Mouse (Mus musculus) intestine, postnatal 0 days (tissue): ENCODE measurements at regions not wholly inside any gene's neighbourhood (a gene's known extent, or its start where the extent isn't known, plus 50 kb on each side); places are given as distances from the start of the nearest gene placed in this dataset.

ENCODE experiments used
- ATAC-seq: fragments of 200-750 bp; cut with Nextera tagmentation; 2 replicates; pipeline ENCODE4 v1.8.0; 2017; ENCODE audit warnings: mild to moderate bottlenecking, moderate TSS enrichment, moderate library complexity
- H3K27ac ChIP-seq: fragments of 300-500 bp; sonication (generic); 2 replicates; pipeline ENCODE4 v1.5.1; 2014; ENCODE audit warnings: mild to moderate bottlenecking, low read depth, low read length, moderate library complexity
- H3K27me3 ChIP-seq: fragments of 300-500 bp; sonication (generic); replicated peaks from 2 replicates; pipeline ENCODE4 v1.6.1; 2014; ENCODE audit warnings: low read length, mixed read lengths; ENCODE audit not compliant: control insufficient read depth, insufficient read depth
- H3K36me3 ChIP-seq: fragments of 300-500 bp; sonication (generic); 2 replicates; pipeline ENCODE4 v1.6.1; 2014; ENCODE audit warnings: mild to moderate bottlenecking, moderate library complexity; ENCODE audit not compliant: control insufficient read depth, insufficient read depth
- H3K4me1 ChIP-seq: fragments of 300-500 bp; sonication (generic); replicated peaks from 2 replicates; pipeline ENCODE4 v1.6.1; 2014; ENCODE audit warnings: antibody characterized with exemption, low read length, mixed read lengths; ENCODE audit not compliant: control insufficient read depth, insufficient read depth
- H3K4me2 ChIP-seq: fragments of 300-500 bp; sonication (generic); replicated peaks from 2 replicates; pipeline ENCODE4 v1.6.1; 2014; ENCODE audit warnings: low read depth, mild to moderate bottlenecking, moderate library complexity
- H3K4me3 ChIP-seq: fragments of 300-500 bp; sonication (generic); 2 replicates; pipeline ENCODE4 v1.5.1; 2014; ENCODE audit warnings: low read depth, low read length
- H3K9ac ChIP-seq: fragments of 300-500 bp; sonication (generic); 2 replicates; pipeline ENCODE4 v1.6.1; 2014; ENCODE audit warnings: mild to moderate bottlenecking, low read depth, low read length
- H3K9me3 ChIP-seq: fragments of 300-500 bp; sonication (generic); 2 replicates; pipeline ENCODE4 v1.6.1; 2016; ENCODE audit warnings: mixed run types; ENCODE audit not compliant: control insufficient read depth
- CTCF ChIP-seq: sonication (generic); IDR thresholded peaks from 2 replicates; pipeline ENCODE4 v1.5.1; 2016; ENCODE audit warnings: low read depth, mild to moderate bottlenecking, control low read depth, antibody characterized with exemption, moderate library complexity
- WGBS: fragments of 180-500 bp; shearing (Covaris S2); extraction: QIAGEN DNeasy Blood & Tissue Kit; methylation state at CpG from one replicate; pipeline ENCODE4 v1.1.7; 2014; 5-methylcytosine and 5-hydroxymethylcytosine counted together

GRCm38 (mm10) chr14:15769846-15770448 lies 331.2 kb upstream of the Lrrc3b start:
- no peak for TF ChIP-seq CTCF
- no peak overlapping the region for H3K27ac ChIP-seq
- no peaks in the 10 kb centered on the region for H3K27me3 ChIP-seq
- no peak for ATAC-seq
- no peaks in the 10 kb centered on the region for H3K36me3 ChIP-seq
- no peak overlapping the region for H3K4me2 ChIP-seq
- no peak overlapping the region for H3K9ac ChIP-seq
- no peaks in the 10 kb centered on the region for H3K4me1 ChIP-seq
- H3K9me3 ChIP-seq = no peaks in the 10 kb centered on the region
- H3K4me3 ChIP-seq = no peak overlapping the region
- 74% methylated on average over 6 of the region's 6 CpGs for WGBS

GRCm38 (mm10) chr14:15784727-15785126 lies 345.9 kb upstream of the Lrrc3b start:
- Histone ChIP-seq H3K36me3 (no peaks in the 10 kb centered on the region), H3K27me3 (no peaks in the 10 kb centered on the region), H3K4me2 (no peak overlapping the region), H3K27ac (no peak overlapping the region), H3K9ac (no peak overlapping the region), H3K9me3 (no peaks in the 10 kb centered on the region), H3K4me1 (no peaks in the 10 kb centered on the region), H3K4me3 (no peak overlapping the region)
- no peak for ATAC-seq
- WGBS = 74% methylated on average over 3 of the region's 3 CpGs
- no peak for TF ChIP-seq CTCF

DNA sequence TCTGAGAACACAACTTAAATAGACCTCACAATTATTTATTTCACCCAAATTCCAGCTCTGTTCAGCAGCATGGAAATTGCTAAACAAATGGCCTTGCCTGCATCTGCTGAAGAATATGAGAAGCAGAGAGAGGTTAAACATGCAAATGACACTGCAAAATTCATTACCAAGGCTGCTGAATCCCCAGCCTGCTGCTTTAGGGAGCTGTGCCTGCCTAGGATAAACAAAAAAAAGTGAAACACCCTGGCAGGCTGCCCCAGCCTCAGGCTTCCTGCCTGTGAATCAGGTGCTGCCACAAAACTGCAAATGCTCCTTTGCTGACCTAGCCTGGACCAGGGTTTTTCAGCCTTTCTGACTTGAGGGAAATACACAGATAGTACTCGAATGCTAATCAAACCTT lies 346.4 kb upstream of the Lrrc3b start:
- no peak for ATAC-seq
- no peak for TF ChIP-seq CTCF

DNA sequence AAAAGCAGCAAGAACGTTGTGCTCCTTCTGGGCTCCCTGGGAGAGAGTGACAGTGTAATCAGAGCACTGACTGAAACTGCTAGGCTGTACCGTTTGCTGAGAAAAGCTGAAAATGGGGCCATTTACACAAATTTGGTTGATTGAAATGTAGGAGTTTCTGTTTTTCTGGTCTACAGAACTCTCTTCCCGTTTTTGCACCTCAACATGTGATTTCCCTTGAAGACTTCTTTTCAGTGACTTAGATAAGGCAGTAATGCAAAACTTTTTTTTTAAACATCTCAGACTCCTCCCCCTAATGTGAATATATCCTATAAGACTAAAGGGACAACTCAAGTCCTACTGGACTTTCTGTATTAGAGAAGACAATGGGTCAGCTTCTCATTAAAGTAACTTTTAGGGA lies 356.9 kb upstream of the Lrrc3b start:
- no peak for ATAC-seq
- Histone ChIP-seq H3K27ac (no peak overlapping the region), H3K4me1 (no peaks in the 10 kb centered on the region), H3K9ac (no peak overlapping the region), H3K4me3 (no peak overlapping the region), H3K4me2 (no peak overlapping the region), H3K36me3 (no peaks in the 10 kb centered on the region), H3K27me3 (no peaks in the 10 kb centered on the region), H3K9me3 (no peaks in the 10 kb centered on the region)
- WGBS = 77% methylated on average over 3 of the region's 3 CpGs
- TF ChIP-seq CTCF = no peak

More for the DNA sequence above, 346.4 kb upstream of the Lrrc3b start:
- WGBS = 42% methylated on average over 1 of the region's 1 CpGs
- Histone ChIP-seq H3K36me3 (no peaks in the 10 kb centered on the region), H3K9ac (no peak overlapping the region), H3K4me3 (no peak overlapping the region), H3K27me3 (no peaks in the 10 kb centered on the region), H3K4me2 (no peak overlapping the region), H3K4me1 (no peaks in the 10 kb centered on the region), H3K9me3 (no peaks in the 10 kb centered on the region), H3K27ac (no peak overlapping the region)

DNA sequence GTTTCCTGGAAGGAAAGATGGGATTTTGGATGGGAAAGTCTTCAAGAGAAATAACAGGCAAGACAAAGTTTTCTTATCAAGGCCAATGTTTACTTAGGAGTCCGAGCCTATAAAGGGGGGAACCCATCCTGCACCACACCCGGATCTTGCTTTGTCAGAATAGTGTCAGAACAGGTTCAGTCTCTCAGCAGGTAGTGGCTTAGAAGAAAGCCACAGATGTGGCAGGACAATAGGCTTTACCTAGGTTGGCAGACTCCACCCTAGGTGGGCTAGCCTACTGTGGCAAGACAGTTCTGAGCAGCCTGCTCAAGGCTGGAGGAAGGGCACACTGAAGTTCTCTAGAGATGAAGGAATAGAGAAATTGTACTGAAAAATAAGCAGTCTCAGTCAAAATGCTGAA lies 358.2 kb upstream of the Lrrc3b start:
- no peaks in the 10 kb centered on the region for H3K27me3 ChIP-seq
- H3K4me1 ChIP-seq = no peaks in the 10 kb centered on the region
- H3K27ac ChIP-seq = no peak overlapping the region
- H3K9me3 ChIP-seq = no peaks in the 10 kb centered on the region
- TF ChIP-seq CTCF = no peak
- H3K9ac ChIP-seq = no peak overlapping the region
- no peak for ATAC-seq
- H3K4me2 ChIP-seq = no peak overlapping the region
- H3K36me3 ChIP-seq = no peaks in the 10 kb centered on the region
- WGBS = 42% methylated on average over 2 of the region's 2 CpGs
- no peak overlapping the region for H3K4me3 ChIP-seq

DNA sequence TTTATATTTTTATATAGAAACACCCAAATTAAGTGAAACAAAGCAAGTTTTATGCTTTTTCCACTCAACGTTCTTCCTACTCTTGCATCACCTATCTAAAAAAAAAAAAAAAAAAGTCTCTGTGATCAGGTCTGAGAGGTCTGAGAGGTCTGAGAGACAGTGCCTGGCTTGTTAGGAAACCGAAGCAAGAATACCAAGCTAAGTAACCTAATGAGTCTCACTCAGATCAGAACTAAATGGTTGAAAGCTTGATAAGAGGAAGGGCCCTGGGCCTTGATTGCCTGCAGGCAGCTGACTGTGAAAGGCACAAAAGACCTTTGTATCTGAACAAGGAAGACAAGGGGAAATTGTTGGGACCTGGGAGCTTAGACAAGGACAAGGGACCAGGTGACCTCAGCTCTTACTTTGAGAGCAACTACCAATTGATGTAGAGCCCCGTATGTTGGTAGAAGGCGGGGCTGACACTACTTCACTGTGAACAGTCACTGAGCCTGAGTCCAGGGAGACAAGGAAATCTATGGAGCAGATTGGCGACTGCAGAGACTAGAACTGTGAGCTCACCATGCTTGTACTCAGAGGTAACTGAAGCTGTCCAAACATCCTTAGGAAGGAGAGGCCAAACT lies 362.8 kb upstream of the Lrrc3b start:
- Histone ChIP-seq H3K27me3 (no peaks in the 10 kb centered on the region), H3K27ac (no peak overlapping the region), H3K4me2 (no peak overlapping the region)

More for the DNA sequence above, 362.8 kb upstream of the Lrrc3b start:
- Histone ChIP-seq H3K9ac (no peak overlapping the region), H3K9me3 (no peaks in the 10 kb centered on the region), H3K4me3 (no peak overlapping the region), H3K36me3 (no peaks in the 10 kb centered on the region), H3K4me1 (no peaks in the 10 kb centered on the region)
- ATAC-seq = peak; percentile 98
- 49% methylated on average over 5 of the region's 5 CpGs for WGBS
- no peak for TF ChIP-seq CTCF
